Mouse (Mus musculus) hindbrain, embryonic 15.5 days (tissue): ENCODE measurements around the gene Sars. TPM values are rescaled to one million over a fixed set of nuclear protein-coding genes. Genes with fewer than 3 reads are reported as not detected.
A peak's percentile ranks its signal among the peaks of the same experiment; 100 is the strongest.

Source experiments
- ATAC-seq: fragments of 200-750 bp; cut with Nextera tagmentation; 2 replicates; pipeline ENCODE4 v1.8.0; 2017; ENCODE audit warnings: low read depth, moderate number of reproducible peaks, moderate TSS enrichment; ENCODE audit not compliant: low FRiP score
- H3K27ac ChIP-seq: fragments of 300-500 bp; sonication (generic); replicated peaks from 2 replicates; pipeline ENCODE4 v1.5.1; 2015; ENCODE audit warnings: mild to moderate bottlenecking, inconsistent platforms
- H3K27me3 ChIP-seq: fragments of 300-500 bp; sonication (generic); 2 replicates; pipeline ENCODE4 v1.6.1; 2015; ENCODE audit warnings: control low read depth, inconsistent platforms
- H3K36me3 ChIP-seq: fragments of 300-500 bp; sonication (generic); 2 replicates; pipeline ENCODE4 v1.6.1; 2015; ENCODE audit warnings: control low read depth, inconsistent platforms
- H3K4me1 ChIP-seq: fragments of 300-500 bp; sonication (generic); replicated peaks from 2 replicates; pipeline ENCODE4 v1.6.1; 2015; ENCODE audit warnings: control low read depth, inconsistent platforms
- H3K4me2 ChIP-seq: fragments of 300-500 bp; sonication (generic); 2 replicates; pipeline ENCODE4 v1.6.1; 2015; ENCODE audit warnings: moderate library complexity, mild to moderate bottlenecking, inconsistent platforms
- H3K4me3 ChIP-seq: fragments of 300-500 bp; sonication (generic); 2 replicates; pipeline ENCODE4 v1.5.1; 2015; ENCODE audit warnings: mild to moderate bottlenecking, inconsistent platforms
- H3K9ac ChIP-seq: fragments of 300-500 bp; sonication (generic); 2 replicates; pipeline ENCODE4 v1.6.1; 2015; ENCODE audit warnings: inconsistent platforms
- H3K9me3 ChIP-seq: fragments of 300-500 bp; sonication (generic); 2 replicates; pipeline ENCODE4 v1.6.1; 2016; ENCODE audit warnings: control low read depth, inconsistent platforms
- WGBS: fragments of 180-500 bp; shearing (Covaris S2); methylation state at CpG from one replicate; pipeline ENCODE4 v1.1.7; 2015; 5-methylcytosine and 5-hydroxymethylcytosine counted together
- polyA plus RNA-seq: library from polyadenylated mRNA; unstranded; fragments of >200 nt; fragmentation: Nextera tagmentation; extraction: Ambion mirVana; gene quantifications from 2 replicates; pipeline ENCODE4 v1.2.1, GENCODE M21; 2015

Gene Sars
- polyA plus RNA-seq, 1 experiment from 2014 or later = 219 TPM

DNA sequence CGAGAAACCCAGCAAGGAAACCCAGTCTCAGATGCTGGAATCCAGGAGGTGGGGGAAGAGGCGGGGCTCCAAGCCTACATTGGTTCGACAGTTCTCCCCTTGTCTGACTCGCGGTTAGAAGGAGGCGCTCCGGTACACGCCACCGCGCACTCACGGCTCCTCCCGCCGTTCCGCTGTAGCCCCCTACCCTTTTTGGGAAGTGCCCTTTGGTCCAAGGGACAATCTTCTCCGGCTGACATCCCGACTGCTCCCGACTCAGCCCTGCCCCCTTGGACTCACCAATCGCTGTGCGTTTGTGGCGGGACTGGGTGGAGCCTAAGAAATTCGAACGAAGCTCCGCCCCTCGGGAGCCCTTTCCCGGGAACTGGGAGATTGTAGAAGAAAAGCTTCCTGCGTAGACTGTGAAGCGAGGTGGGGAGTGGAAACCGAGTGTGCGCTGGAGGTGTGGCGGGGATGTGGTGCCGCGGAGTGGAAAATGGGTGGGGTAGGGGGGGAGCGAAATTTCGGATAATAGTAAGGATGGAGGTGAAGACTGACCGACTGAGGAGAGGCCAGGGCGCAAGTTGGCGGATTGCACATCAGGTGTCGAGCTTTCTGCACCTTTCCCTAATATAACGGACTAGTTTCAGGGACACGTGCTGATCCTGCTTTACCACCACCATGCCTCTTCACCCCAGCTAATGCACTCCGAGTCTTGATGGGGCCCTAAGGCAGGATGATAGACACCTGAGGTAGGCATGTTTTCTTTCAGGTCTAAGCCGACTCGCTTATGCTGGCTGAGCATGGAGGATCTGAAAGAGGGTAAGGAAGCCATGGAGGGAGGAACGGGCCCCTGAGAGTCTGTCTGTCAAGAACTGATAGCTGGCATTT lies 61.3 kb downstream of the Sars start, which contains the start of gene Psrc1:
Gene Psrc1, plus strand, starts transcription at position 355 of the 870 bp plus-strand sequence.
- peak within 1 kb of the TSS; percentile 82 for H3K4me3 ChIP-seq
- ATAC-seq = peak; percentile 94
- no peaks in the 10 kb centered on the region for H3K36me3 ChIP-seq
- peaks cover 18% of the 10 kb centered on the region for H3K4me1 ChIP-seq
- H3K27ac ChIP-seq = peak within 1 kb of the TSS; percentile 71
- WGBS = under 1% methylated on average over 44 of the region's 44 CpGs
- no peaks in the 10 kb centered on the region for H3K27me3 ChIP-seq
- H3K9me3 ChIP-seq = no peaks in the 10 kb centered on the region
- H3K9ac ChIP-seq = peak within 1 kb of the TSS; percentile 52
- H3K4me2 ChIP-seq = peak within 1 kb of the TSS; percentile 72

DNA sequence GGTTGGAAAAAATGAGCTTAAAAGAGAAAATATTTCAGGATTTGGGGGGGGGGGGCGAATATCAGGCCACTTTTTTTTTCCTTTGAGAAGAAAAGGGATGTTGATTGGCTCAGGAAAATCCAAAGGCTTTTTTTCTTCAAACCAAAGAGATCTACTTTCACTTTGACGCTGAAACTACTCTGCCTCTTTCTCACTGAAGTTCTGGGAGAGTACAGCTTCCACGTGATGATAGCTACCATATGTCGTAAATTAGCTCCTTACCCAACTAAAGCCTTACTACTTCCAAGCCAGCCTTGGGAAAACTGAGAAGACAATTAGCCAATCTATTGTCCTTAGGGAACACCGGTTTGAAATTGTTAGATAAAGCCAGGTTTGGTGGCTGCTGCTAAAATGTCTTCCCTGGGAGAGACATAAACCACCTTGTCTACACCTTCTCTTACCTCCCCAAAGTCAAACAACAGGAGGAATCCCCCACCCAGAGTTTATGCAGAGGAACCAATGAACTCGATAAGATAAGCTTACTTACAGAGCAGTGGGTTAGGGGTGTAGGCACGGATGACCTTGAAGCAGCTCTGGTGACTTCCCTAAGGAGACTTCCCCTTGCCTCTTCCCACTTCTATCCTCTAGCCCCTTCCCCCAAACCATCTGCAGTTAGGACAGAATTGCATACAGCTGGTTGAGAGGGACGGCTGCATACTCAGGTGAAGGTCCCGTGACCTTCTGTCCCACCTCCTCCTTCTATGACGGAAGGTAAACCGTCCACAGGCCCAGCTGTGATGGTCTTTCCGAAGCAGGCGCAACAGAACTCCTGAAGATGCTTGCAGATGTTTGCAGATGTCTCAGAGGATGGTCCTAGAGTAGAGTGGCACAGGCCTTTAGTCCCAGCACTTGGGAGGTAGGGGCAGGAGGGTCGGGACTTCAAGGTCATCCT lies 62.8 kb downstream of the Sars start:
- H3K9ac ChIP-seq = no peak overlapping the region
- no peak for ATAC-seq
- peaks cover 18% of the 10 kb centered on the region for H3K4me1 ChIP-seq
- WGBS = 83% methylated on average over 14 of the region's 14 CpGs
- no peaks in the 10 kb centered on the region for H3K36me3 ChIP-seq
- no peak overlapping the region for H3K4me2 ChIP-seq
- H3K4me3 ChIP-seq = no peak overlapping the region
- no peaks in the 10 kb centered on the region for H3K27me3 ChIP-seq
- no peak overlapping the region for H3K27ac ChIP-seq
- H3K9me3 ChIP-seq = no peaks in the 10 kb centered on the region

DNA sequence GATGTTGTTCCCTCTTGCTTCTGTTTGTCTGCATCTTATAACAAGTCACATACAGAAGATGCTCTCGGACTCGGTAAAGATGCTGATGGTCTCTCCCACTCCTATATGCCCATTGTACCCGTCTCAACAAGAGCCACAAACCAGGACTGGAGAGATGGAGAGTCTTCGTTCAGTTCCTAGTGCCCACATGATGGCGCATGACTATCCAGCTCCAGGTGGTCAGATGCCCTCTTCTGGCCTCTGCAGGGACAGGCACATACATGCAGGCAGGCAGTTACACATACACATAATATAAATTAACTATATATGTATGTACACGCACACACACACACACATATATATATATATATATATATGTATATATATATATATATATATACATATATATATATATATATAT lies 64.3 kb downstream of the Sars start:
- 74% methylated on average over 6 of the region's 6 CpGs for WGBS
- Histone ChIP-seq H3K27ac (no peak overlapping the region), H3K27me3 (no peaks in the 10 kb centered on the region), H3K4me3 (no peak overlapping the region), H3K36me3 (no peaks in the 10 kb centered on the region), H3K9ac (no peak overlapping the region), H3K4me1 (peaks cover 18% of the 10 kb centered on the region), H3K4me2 (no peak overlapping the region), H3K9me3 (no peaks in the 10 kb centered on the region)
- ATAC-seq = no peak

DNA sequence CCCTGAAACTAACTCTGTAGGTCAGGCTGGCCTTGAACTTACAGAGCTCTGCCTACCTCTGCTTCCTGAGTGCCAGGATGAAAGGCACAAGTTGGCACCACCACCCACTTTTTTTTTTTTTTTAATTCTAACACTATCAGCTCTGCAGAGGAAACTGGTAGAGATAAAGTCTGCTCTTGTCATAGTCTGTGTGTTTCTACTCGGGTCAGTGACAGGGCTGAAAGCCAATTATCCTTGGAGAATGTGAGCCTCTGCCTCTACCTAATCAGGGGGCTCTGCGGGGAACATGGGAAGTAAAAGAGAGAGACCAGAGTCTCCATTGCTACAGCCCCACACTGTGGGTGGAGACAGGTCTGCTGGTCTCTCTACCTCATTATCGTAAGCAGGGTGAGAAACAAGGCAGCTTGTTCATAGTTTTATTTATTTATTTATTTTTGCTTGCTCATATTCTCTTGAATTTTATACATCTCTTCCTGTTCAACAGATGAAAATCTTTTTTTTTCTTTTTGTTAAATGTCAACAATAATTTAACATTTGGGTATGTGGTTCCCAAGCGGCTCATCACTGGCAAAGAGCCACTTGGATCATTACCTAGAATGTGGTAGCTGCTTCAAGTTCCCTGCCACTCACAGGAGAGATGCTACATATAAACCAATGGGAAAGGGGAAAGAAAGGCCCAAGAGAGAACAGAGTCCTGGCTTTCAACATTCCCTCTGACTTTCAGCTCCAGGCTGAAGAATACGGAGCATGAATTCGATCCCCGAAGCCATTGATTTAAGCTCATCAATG lies 65.9 kb downstream of the Sars start:
- no peak overlapping the region for H3K27ac ChIP-seq
- no peaks in the 10 kb centered on the region for H3K36me3 ChIP-seq
- no peak overlapping the region for H3K4me3 ChIP-seq
- H3K4me1 ChIP-seq = peaks cover 14% of the 10 kb centered on the region
- H3K9ac ChIP-seq = no peak overlapping the region
- H3K9me3 ChIP-seq = no peaks in the 10 kb centered on the region
- no peak overlapping the region for H3K4me2 ChIP-seq
- H3K27me3 ChIP-seq = no peaks in the 10 kb centered on the region
- ATAC-seq = no peak
- WGBS = 62% methylated on average over 7 of the region's 7 CpGs

Other genes starting within 250 kb of the Sars start
- gene Cyb561d1, start 244.0 kb downstream of the Sars start, polyA plus RNA-seq = 3.4 and 3.5 TPM in 2 replicates
- 20.3 and 24.3 TPM in 2 replicates for gene Atxn7l2, start 234.3 kb downstream of the Sars start, polyA plus RNA-seq
- 0.47 and 1.2 TPM in 2 replicates for gene Sypl2, start 218.6 kb downstream of the Sars start, polyA plus RNA-seq
- 237 and 247 TPM in 2 replicates for gene Psma5, start 188.3 kb downstream of the Sars start, polyA plus RNA-seq
- gene Sort1, start 161.1 kb downstream of the Sars start, polyA plus RNA-seq = 18.8 and 20.8 TPM in 2 replicates
- gene Mybphl, start 80.3 kb downstream of the Sars start, polyA plus RNA-seq = 0.35 and 0.50 TPM in 2 replicates
- gene Psrc1, start 61.4 kb downstream of the Sars start, polyA plus RNA-seq = 11.5 and 14.5 TPM in 2 replicates
- gene Celsr2, start 29.7 kb downstream of the Sars start, polyA plus RNA-seq = 43.1 and 44.9 TPM in 2 replicates
- gene 1700013F07Rik, start 88.9 kb upstream of the Sars start, polyA plus RNA-seq = 2.4 and 2.5 TPM in 2 replicates
- gene 5330417C22Rik, start 91.3 kb upstream of the Sars start, polyA plus RNA-seq = 15.1 and 18.9 TPM in 2 replicates
- 51.1 and 54.0 TPM in 2 replicates for gene Tmem167b, start 117.3 kb upstream of the Sars start, polyA plus RNA-seq
- gene Taf13, start 126.5 kb upstream of the Sars start, polyA plus RNA-seq = 46.2 and 52.8 TPM in 2 replicates
- gene Wdr47, start 146.1 kb upstream of the Sars start, polyA plus RNA-seq = 103 and 105 TPM in 2 replicates
- gene Clcc1, start 208.7 kb upstream of the Sars start, polyA plus RNA-seq = 36.5 and 42.0 TPM in 2 replicates